Mouse (Mus musculus) embryonic facial prominence, embryonic 12.5 days (tissue): ENCODE data around the gene Sh3bgrl. TPM values are rescaled to one million over a fixed set of nuclear protein-coding genes. Genes with fewer than 3 reads are reported as not detected.
A peak's percentile ranks its signal among the peaks of the same experiment; 100 is the strongest.
"Not testable (repeated sequence)": the region's sequence is repeated elsewhere in the genome, so short reads cannot be mapped to it uniquely, and the experiment has no call there.

Source experiments
- ATAC-seq: fragments of 200-750 bp; cut with Nextera tagmentation; 2 replicates; pipeline ENCODE4 v1.8.0; 2017; ENCODE audit not compliant: insufficient number of reproducible peaks, insufficient read depth, low FRiP score, low TSS enrichment
- H3K27ac ChIP-seq: fragments of 300-500 bp; sonication (generic); 2 replicates; pipeline ENCODE4 v1.5.1; 2016; ENCODE audit warnings: mild to moderate bottlenecking
- H3K27me3 ChIP-seq: fragments of 300-500 bp; sonication (generic); 2 replicates; pipeline ENCODE4 v1.6.1; 2016; ENCODE audit warnings: mild to moderate bottlenecking, moderate library complexity
- H3K36me3 ChIP-seq: fragments of 300-500 bp; sonication (generic); 2 replicates; pipeline ENCODE4 v1.6.1; 2016; ENCODE audit warnings: mild to moderate bottlenecking
- H3K4me1 ChIP-seq: fragments of 300-500 bp; sonication (generic); 2 replicates; pipeline ENCODE4 v1.6.1; 2016
- H3K4me2 ChIP-seq: fragments of 300-500 bp; sonication (generic); replicated peaks from 2 replicates; pipeline ENCODE4 v1.6.1; 2016; ENCODE audit warnings: mild to moderate bottlenecking, moderate library complexity
- H3K4me3 ChIP-seq: fragments of 300-500 bp; sonication (generic); 2 replicates; pipeline ENCODE4 v1.5.1; 2016; ENCODE audit warnings: mild to moderate bottlenecking
- H3K9ac ChIP-seq: fragments of 300-500 bp; sonication (generic); 2 replicates; pipeline ENCODE4 v1.6.1; 2016; ENCODE audit warnings: mild to moderate bottlenecking, moderate library complexity
- H3K9me3 ChIP-seq: fragments of 300-500 bp; sonication (generic); 2 replicates; pipeline ENCODE4 v1.6.1; 2016; ENCODE audit warnings: mild to moderate bottlenecking, moderate library complexity
- WGBS: fragments of 180-500 bp; shearing (Covaris S2); methylation state at CpG from one replicate; pipeline ENCODE4 v1.1.7; 2016; 5-methylcytosine and 5-hydroxymethylcytosine counted together
- polyA plus RNA-seq: library from polyadenylated mRNA; unstranded; fragments of >200 nt; fragmentation: Nextera tagmentation; extraction: Ambion mirVana; gene quantifications from 2 replicates; pipeline ENCODE4 v1.2.1, GENCODE M21; 2016

Sh3bgrl gene
- 178 and 193 TPM in 2 replicates for polyA plus RNA-seq

- ATAC-seq: peak; percentile 94
- no peaks in the 10 kb centered on the region for H3K4me1 ChIP-seq
- H3K27ac ChIP-seq: peak within 1 kb of the TSS; percentile 90
- H3K9ac ChIP-seq: peak within 1 kb of the TSS; percentile 55
- WGBS: 15% methylated on average over 26 of the region's 26 CpGs
- H3K4me3 ChIP-seq: peak within 1 kb of the TSS; percentile 44
- H3K9me3 ChIP-seq: no peaks in the 10 kb centered on the region
- H3K4me2 ChIP-seq: peak within 1 kb of the TSS; percentile 46
- no peaks in the 10 kb centered on the region for H3K36me3 ChIP-seq
- H3K27me3 ChIP-seq: no peaks in the 10 kb centered on the region
These were observed at the start of gene Sh3bgrl for GRCm38 (mm10) chrX:109095245-109096242. Gene Sh3bgrl, plus strand, starts transcription at chrX:109095365.

GRCm38 (mm10) chrX:109047773-109048172, 47.4 kb upstream of the Sh3bgrl start:
- no peak for ATAC-seq
- 82% methylated on average over 1 of the region's 1 CpGs for WGBS

GRCm38 (mm10) chrX:109071719-109072118, 23.4 kb upstream of the Sh3bgrl start:
- no peaks in the 10 kb centered on the region for H3K36me3 ChIP-seq
- WGBS: 79% methylated on average over 3 of the region's 3 CpGs
- H3K27me3 ChIP-seq: no peaks in the 10 kb centered on the region
- no peak for ATAC-seq
- no peak overlapping the region for H3K9ac ChIP-seq
- H3K27ac ChIP-seq: no peak overlapping the region
- H3K4me1 ChIP-seq: no peaks in the 10 kb centered on the region
- no peak overlapping the region for H3K4me2 ChIP-seq
- H3K9me3 ChIP-seq: no peaks in the 10 kb centered on the region
- no peak overlapping the region for H3K4me3 ChIP-seq

More at GRCm38 (mm10) chrX:109047773-109048172, 47.4 kb upstream of the Sh3bgrl start:
- Histone ChIP-seq H3K36me3 (no peaks in the 10 kb centered on the region), H3K4me3 (no peak overlapping the region), H3K27me3 (no peaks in the 10 kb centered on the region), H3K27ac (no peak overlapping the region), H3K4me1 (no peaks in the 10 kb centered on the region), H3K9ac (no peak overlapping the region), H3K4me2 (no peak overlapping the region), H3K9me3 (no peaks in the 10 kb centered on the region)

GRCm38 (mm10) chrX:109075716-109076115, 19.4 kb upstream of the Sh3bgrl start:
- ATAC-seq: no peak
- no peak overlapping the region for H3K27ac ChIP-seq
- no peaks in the 10 kb centered on the region for H3K27me3 ChIP-seq
- H3K4me2 ChIP-seq: no peak overlapping the region
- H3K9me3 ChIP-seq: no peaks in the 10 kb centered on the region
- no peak overlapping the region for H3K9ac ChIP-seq
- no peaks in the 10 kb centered on the region for H3K4me1 ChIP-seq
- WGBS: 40% methylated on average over 1 of the region's 1 CpGs
- no peak overlapping the region for H3K4me3 ChIP-seq
- H3K36me3 ChIP-seq: no peaks in the 10 kb centered on the region

DNA sequence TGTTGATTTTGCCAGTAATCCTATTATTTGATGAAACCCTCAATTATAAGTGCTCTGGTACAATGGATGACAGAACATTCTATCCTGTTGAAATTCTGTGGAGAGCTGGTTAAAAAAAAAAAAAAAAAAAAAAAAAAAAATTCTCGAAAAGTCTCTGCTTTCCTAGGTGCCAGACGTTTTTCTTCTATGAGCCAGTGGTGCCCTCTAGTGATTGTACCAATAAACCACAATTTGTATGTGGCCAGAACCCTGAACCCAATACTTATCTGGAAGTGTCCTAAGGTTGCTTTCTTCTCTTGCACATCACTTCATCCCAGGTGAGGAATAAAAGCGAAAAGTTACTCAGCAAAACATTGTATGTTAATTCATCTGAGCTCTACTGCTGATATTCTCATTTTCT, 18.8 kb upstream of the Sh3bgrl start:
- WGBS: 18% methylated on average over 3 of the region's 3 CpGs
- H3K4me1 ChIP-seq: no peaks in the 10 kb centered on the region
- no peak overlapping the region for H3K4me2 ChIP-seq
- no peaks in the 10 kb centered on the region for H3K36me3 ChIP-seq
- no peak overlapping the region for H3K4me3 ChIP-seq
- no peak overlapping the region for H3K27ac ChIP-seq
- no peak overlapping the region for H3K9ac ChIP-seq
- no peaks in the 10 kb centered on the region for H3K9me3 ChIP-seq
- no peak for ATAC-seq
- H3K27me3 ChIP-seq: no peaks in the 10 kb centered on the region

- not testable (repeated sequence) for H3K27ac ChIP-seq, H3K27me3 ChIP-seq, H3K4me2 ChIP-seq, H3K9me3 ChIP-seq, H3K4me3 ChIP-seq, ATAC-seq, H3K4me1 ChIP-seq, H3K9ac ChIP-seq, H3K36me3 ChIP-seq
- WGBS: 85% methylated on average over 4 of the region's 4 CpGs
These were observed 15.8 kb upstream of the Sh3bgrl start for GRCm38 (mm10) chrX:109079354-109079753.

DNA sequence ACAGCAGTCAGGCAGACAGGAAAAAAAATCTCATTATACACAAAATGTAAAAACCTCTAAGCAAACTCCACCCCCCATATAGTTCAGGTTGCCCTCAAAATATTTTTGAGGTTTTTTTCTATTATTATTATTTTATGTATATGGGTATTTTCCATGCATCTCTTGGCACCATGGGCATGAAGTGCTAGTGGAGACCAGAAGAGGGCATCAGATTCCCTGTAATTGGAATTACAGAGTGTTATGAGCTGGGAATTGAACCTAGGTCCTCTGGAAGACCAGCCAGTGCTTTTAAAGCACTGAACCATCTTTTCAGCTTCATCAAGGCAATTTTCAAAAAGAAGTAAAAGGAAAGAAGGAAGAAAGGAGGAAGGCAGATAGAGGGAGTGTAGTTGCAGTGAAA, 8.1 kb upstream of the Sh3bgrl start:
- no peak for ATAC-seq
- Histone ChIP-seq H3K36me3 (no peaks in the 10 kb centered on the region), H3K9me3 (no peaks in the 10 kb centered on the region), H3K27me3 (no peaks in the 10 kb centered on the region), H3K4me2 (no peak overlapping the region), H3K4me1 (no peaks in the 10 kb centered on the region), H3K9ac (no peak overlapping the region), H3K4me3 (no peak overlapping the region), H3K27ac (no peak overlapping the region)

DNA sequence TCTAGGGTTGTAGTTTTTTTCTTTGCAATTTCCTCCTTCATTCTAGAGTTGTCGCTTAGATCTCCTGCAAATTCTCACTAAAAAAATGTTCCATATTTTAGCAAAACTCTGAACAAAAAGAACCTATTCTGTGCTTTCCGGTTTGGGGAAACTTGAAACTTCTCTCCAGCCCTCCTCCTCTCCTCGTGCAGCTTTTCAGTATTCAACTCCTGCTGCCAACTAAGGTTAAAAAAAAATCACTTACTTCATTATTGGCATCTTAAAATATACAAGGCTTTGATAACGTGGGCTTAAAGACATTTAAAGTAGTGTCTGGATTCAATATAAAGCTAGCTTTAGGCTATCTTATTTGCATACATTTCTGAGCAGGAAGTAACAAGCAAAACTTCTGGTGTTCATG, 365 bp upstream of the Sh3bgrl start:
- no peak for ATAC-seq
- H3K27me3 ChIP-seq: no peaks in the 10 kb centered on the region
- H3K36me3 ChIP-seq: no peaks in the 10 kb centered on the region
- H3K4me3 ChIP-seq: peak overlapping the region; percentile 44
- H3K27ac ChIP-seq: peak overlapping the region; percentile 90; the same call in 1 of the 2 replicates
- peak overlapping the region; percentile 15; the same call in 1 of the 2 replicates for H3K4me2 ChIP-seq
- H3K9me3 ChIP-seq: no peaks in the 10 kb centered on the region
- H3K9ac ChIP-seq: no peak overlapping the region
- 13% methylated on average over 4 of the region's 4 CpGs for WGBS
- H3K4me1 ChIP-seq: no peaks in the 10 kb centered on the region

GRCm38 (mm10) chrX:109098511-109098910, 3.3 kb downstream of the Sh3bgrl start:
- no peaks in the 10 kb centered on the region for H3K4me1 ChIP-seq
- ATAC-seq: no peak
- H3K9ac ChIP-seq: no peak overlapping the region
- H3K9me3 ChIP-seq: no peaks in the 10 kb centered on the region
- no peaks in the 10 kb centered on the region for H3K27me3 ChIP-seq
- 66% methylated on average over 1 of the region's 1 CpGs for WGBS
- H3K4me3 ChIP-seq: no peak overlapping the region
- no peak overlapping the region for H3K4me2 ChIP-seq
- no peak overlapping the region for H3K27ac ChIP-seq
- H3K36me3 ChIP-seq: no peaks in the 10 kb centered on the region

DNA sequence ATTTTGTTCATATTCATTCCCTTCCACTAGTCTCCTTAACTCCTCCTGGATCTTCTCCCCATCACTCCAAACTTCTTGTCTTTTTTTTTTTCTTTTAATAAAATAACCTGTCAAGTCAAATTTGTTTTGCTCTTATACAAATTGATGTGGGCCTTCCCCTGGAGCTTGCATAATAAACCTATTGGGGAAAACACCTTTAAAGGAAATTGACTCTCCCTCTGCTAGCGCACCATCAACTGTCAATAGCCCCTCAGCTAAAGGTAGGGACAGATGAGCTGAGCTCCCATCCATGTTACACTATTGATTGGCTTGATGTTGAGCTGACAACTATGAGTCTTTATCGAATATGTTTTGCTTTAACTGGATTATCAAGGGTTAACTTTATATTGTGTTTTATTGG, 5.3 kb downstream of the Sh3bgrl start:
- H3K9ac ChIP-seq: no peak overlapping the region
- H3K36me3 ChIP-seq: no peaks in the 10 kb centered on the region
- no peaks in the 10 kb centered on the region for H3K9me3 ChIP-seq
- ATAC-seq: no peak
- no peaks in the 10 kb centered on the region for H3K27me3 ChIP-seq
- H3K4me2 ChIP-seq: no peak overlapping the region
- 88% methylated on average over 2 of the region's 2 CpGs for WGBS
- H3K27ac ChIP-seq: no peak overlapping the region
- H3K4me3 ChIP-seq: no peak overlapping the region
- H3K4me1 ChIP-seq: no peaks in the 10 kb centered on the region

DNA sequence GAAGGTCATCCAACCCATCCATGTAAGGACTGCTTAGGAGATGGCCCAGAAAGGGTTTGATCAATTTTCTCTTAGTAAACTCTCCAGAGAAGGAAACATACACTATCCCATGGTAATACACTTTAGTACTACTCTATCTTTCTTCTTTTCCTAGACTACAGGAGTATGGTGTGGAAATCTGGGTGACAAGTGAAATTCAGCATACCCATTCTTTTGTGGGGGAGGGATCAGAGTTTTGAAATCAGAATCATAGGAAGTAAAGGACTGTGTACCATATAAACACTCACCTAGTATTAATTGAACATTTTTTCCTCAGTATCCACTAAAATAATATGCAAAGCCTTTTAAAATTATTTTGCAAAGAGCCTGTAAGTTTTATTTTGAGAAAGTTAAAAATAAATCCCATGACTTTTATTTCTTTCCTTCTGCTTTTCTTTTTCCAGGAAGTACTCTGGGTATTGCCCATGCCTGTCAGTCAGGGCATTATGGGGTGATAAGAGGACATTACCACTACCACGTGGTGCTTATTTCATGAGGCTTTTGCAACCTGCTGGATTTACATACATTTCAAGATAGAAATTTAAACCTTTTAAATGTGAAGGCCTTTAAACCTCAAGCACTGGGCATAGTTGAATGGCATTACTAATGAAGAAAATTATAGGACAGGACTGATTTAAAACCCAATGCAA, 13.1 kb downstream of the Sh3bgrl start:
- Histone ChIP-seq H3K36me3 (no peaks in the 10 kb centered on the region), H3K9ac (no peak overlapping the region), H3K27ac (no peak overlapping the region), H3K4me3 (no peak overlapping the region), H3K4me2 (no peak overlapping the region), H3K4me1 (no peaks in the 10 kb centered on the region), H3K27me3 (no peaks in the 10 kb centered on the region), H3K9me3 (no peaks in the 10 kb centered on the region)
- WGBS: 30% methylated on average over 1 of the region's 1 CpGs
- no peak for ATAC-seq

GRCm38 (mm10) chrX:109112885-109113284, 17.7 kb downstream of the Sh3bgrl start:
- no peaks in the 10 kb centered on the region for H3K4me1 ChIP-seq
- H3K4me3 ChIP-seq: no peak overlapping the region
- no peak overlapping the region for H3K27ac ChIP-seq
- no peaks in the 10 kb centered on the region for H3K27me3 ChIP-seq
- WGBS: 73% methylated on average over 1 of the region's 1 CpGs
- no peaks in the 10 kb centered on the region for H3K9me3 ChIP-seq
- no peak overlapping the region for H3K9ac ChIP-seq
- H3K36me3 ChIP-seq: no peaks in the 10 kb centered on the region
- no peak for ATAC-seq
- H3K4me2 ChIP-seq: no peak overlapping the region
